Mouse (Mus musculus) erythroblast, adult 5-6 weeks (primary cell): ENCODE data around the gene Dera. TPM values are rescaled to one million over a fixed set of nuclear protein-coding genes. Genes with fewer than 3 reads are reported as not detected.

Source experiments
- ATAC-seq: replicated peaks from 2 replicates; pipeline ENCODE4 v1.8.0; 2016; ENCODE audit warnings: moderate number of reproducible peaks, mild to moderate bottlenecking, moderate TSS enrichment, inconsistent platforms; ENCODE audit not compliant: poor library complexity, low FRiP score, severe bottlenecking
- total RNA-seq, 2 experiments: library from RNA; stranded (forward) in 1 of 2; stranded (reverse) in 1 of 2; fragments of 150-400 nt in 1 of 2; fragments of 200-764, 138-1000 nt in 1 of 2; gene quantifications; 2 replicates each; pipeline versions ENCODE4 v1.2.3 to v1.2.4; 2015 to 2017; ENCODE audit warnings: low replicate concordance in 2 of 2

Dera gene
- total RNA-seq, 2 experiments from 2014 or later = 15.8 to 20.0 TPM

- no peak for ATAC-seq
Measured at GRCm38 (mm10) chr6:137754857-137755232, 499 bp downstream of the Dera start.

GRCm38 (mm10) chr6:137756310-137756709 is 2.0 kb downstream of the Dera start:
- peak; percentile 51; the same call in 1 of the 2 replicates for ATAC-seq

- no peak for ATAC-seq
Measured at GRCm38 (mm10) chr6:137757891-137758290, 3.5 kb downstream of the Dera start.

GRCm38 (mm10) chr6:137759681-137760080 is 5.3 kb downstream of the Dera start:
- no peak for ATAC-seq

- no peak for ATAC-seq
Measured at GRCm38 (mm10) chr6:137760966-137761365, 6.6 kb downstream of the Dera start.

GRCm38 (mm10) chr6:137764572-137765210 is 10.3 kb downstream of the Dera start:
- no peak for ATAC-seq

GRCm38 (mm10) chr6:137766177-137766576 is 11.8 kb downstream of the Dera start:
- no peak for ATAC-seq

GRCm38 (mm10) chr6:137771621-137772250 is 17.4 kb downstream of the Dera start:
- no peak for ATAC-seq

GRCm38 (mm10) chr6:137772918-137773636 is 18.7 kb downstream of the Dera start:
- no peak for ATAC-seq

- no peak for ATAC-seq
Measured at GRCm38 (mm10) chr6:137773637-137774028, 19.3 kb downstream of the Dera start.

- ATAC-seq = no peak
Measured at GRCm38 (mm10) chr6:137774166-137774565, 19.8 kb downstream of the Dera start.

GRCm38 (mm10) chr6:137775159-137775558 is 20.8 kb downstream of the Dera start:
- no peak for ATAC-seq

- no peak for ATAC-seq
Measured at GRCm38 (mm10) chr6:137776981-137777380, 22.6 kb downstream of the Dera start.

- ATAC-seq = no peak
Measured at GRCm38 (mm10) chr6:137783899-137784637, 29.7 kb downstream of the Dera start.

GRCm38 (mm10) chr6:137788976-137789590 is 34.7 kb downstream of the Dera start:
- no peak for ATAC-seq

GRCm38 (mm10) chr6:137789658-137790057 is 35.3 kb downstream of the Dera start:
- ATAC-seq = no peak

GRCm38 (mm10) chr6:137795494-137795893 is 41.1 kb downstream of the Dera start:
- ATAC-seq = no peak

GRCm38 (mm10) chr6:137796596-137797567 is 42.5 kb downstream of the Dera start:
- ATAC-seq = no peak

GRCm38 (mm10) chr6:137799253-137799652 is 44.9 kb downstream of the Dera start:
- ATAC-seq = no peak
